Mouse (Mus musculus): ENCODE measurements around the gene Git2.

- TF ChIP-seq CTCF (IDR thresholded peaks at IDR 0.05; ENCODE audit: borderline replicate concordance, control insufficient read depth, extremely low read depth, insufficient read depth, low read length, poor library complexity) (no peak), POLR2A (IDR thresholded peaks at IDR 0.05; ENCODE audit: control insufficient read depth, extremely low read depth, insufficient read depth, low read length, poor library complexity) (no peak)
Measured at GRCm38 (mm10) chr5:114733606-114734005, 41.7 kb downstream of the Git2 start.

Data from thymus, adult 2 months (tissue).